Mouse (Mus musculus) MEL (cell line): Measurements from ENCODE around the gene Zfp988.
"Not testable (repeated sequence)": the region's sequence is repeated elsewhere in the genome, so short reads cannot be mapped to it uniquely, and the experiment has no call there.

Experiments
- CHD2 ChIP-seq: IDR thresholded peaks from 2 replicates; pipeline ENCODE4 v1.6.1; 2011; ENCODE audit warnings: low read length, improper control_type of control experiment
- CTCF ChIP-seq, 3 experiments: IDR thresholded peaks in 2 of 3; conservative IDR thresholded peaks in 1 of 3; 2 replicates each; pipeline ENCODE4 v1.5.1; 2011 to 2012; ENCODE audit warnings: low read length in 3 of 3, low read depth in 2 of 3, mild to moderate bottlenecking in 2 of 3, improper control_type of control experiment in 1 of 3, inconsistent platforms in 1 of 3, mixed read lengths in 1 of 3, moderate library complexity in 1 of 3; ENCODE audit not compliant: control insufficient read depth in 1 of 3, insufficient read depth in 1 of 3, poor library complexity in 1 of 3, severe bottlenecking in 1 of 3
- E2F4 ChIP-seq: IDR thresholded peaks from 2 replicates; pipeline ENCODE4 v1.6.1; 2011; ENCODE audit warnings: low read depth, low read length, improper control_type of control experiment, borderline replicate concordance
- EP300 ChIP-seq, 2 experiments: IDR thresholded peaks; 2 replicates each; pipeline ENCODE4 v1.6.1; 2011; ENCODE audit warnings: improper control_type of control experiment in 2 of 2, low read length in 2 of 2, low read depth in 1 of 2, mild to moderate bottlenecking in 1 of 2
- MAX ChIP-seq: IDR thresholded peaks from 2 replicates; pipeline ENCODE4 v1.6.1; 2011; ENCODE audit warnings: low read length, improper control_type of control experiment
- POLR2A ChIP-seq, 2 experiments: IDR thresholded peaks; 2 replicates each; pipeline ENCODE4 v1.6.1; 2011 to 2012; ENCODE audit warnings: low read length in 2 of 2, mild to moderate bottlenecking in 2 of 2, control low read depth in 1 of 2, improper control_type of control experiment in 1 of 2, low read depth in 1 of 2, moderate library complexity in 1 of 2; ENCODE audit not compliant: control insufficient read depth in 1 of 2, insufficient read depth in 1 of 2, poor library complexity in 1 of 2
- POLR2AphosphoS2 ChIP-seq: IDR thresholded peaks from 2 replicates; pipeline ENCODE4 v1.6.1; 2011; ENCODE audit warnings: low read length, improper control_type of control experiment
- RAD21 ChIP-seq: IDR thresholded peaks from 2 replicates; pipeline ENCODE4 v1.6.1; 2011; ENCODE audit warnings: mild to moderate bottlenecking, low read depth, low read length, improper control_type of control experiment
- SIN3A ChIP-seq: IDR thresholded peaks from 2 replicates; pipeline ENCODE4 v1.6.1; 2012; ENCODE audit warnings: low read length, improper control_type of control experiment, inconsistent platforms
- ZMIZ1 ChIP-seq: IDR thresholded peaks from 2 replicates; pipeline ENCODE4 v1.6.1; 2012; ENCODE audit warnings: low read depth, mild to moderate bottlenecking, inconsistent platforms, low read length, improper control_type of control experiment, moderate library complexity

DNA sequence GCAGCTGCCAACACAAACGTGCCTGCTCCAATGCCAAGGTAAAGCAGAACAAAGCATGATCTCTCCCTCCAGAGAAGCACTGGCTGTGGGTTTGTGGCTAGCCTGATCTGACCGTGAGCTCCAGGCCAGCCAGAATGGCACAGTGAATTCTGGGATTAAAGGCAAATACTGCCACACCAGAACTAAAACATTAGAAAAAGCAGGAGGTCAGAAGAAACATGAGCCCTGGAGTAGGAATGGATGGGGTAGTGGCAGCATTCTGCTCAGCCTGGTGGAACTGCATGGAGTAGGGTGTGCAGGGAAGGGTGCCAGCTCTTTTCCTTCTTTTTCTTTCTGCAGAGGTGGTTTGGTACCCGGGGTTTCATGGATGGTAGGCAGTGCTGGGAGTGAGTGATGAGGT, 42.4 kb downstream of the Zfp988 start:
- TF ChIP-seq CTCF (IDR thresholded peaks at IDR 0.05 in 2 of 3, conservative IDR thresholded peaks at IDR 0.05 in 1 of 3; ENCODE audit: control insufficient read depth in 1 of 3, insufficient read depth in 1 of 3, low read depth in 2 of 3, low read length in 3 of 3, poor library complexity in 1 of 3, severe bottlenecking in 1 of 3); E2F4; CHD2; POLR2A (IDR thresholded peaks at IDR 0.05; ENCODE audit: control insufficient read depth in 1 of 2, insufficient read depth in 1 of 2, low read depth in 1 of 2, low read length in 2 of 2, poor library complexity in 1 of 2); EP300 (IDR thresholded peaks at IDR 0.05; ENCODE audit: low read depth in 1 of 2, low read length in 2 of 2); ZMIZ1; MAX; SIN3A; POLR2AphosphoS2; RAD21: not testable (repeated sequence)
